Mouse (Mus musculus) myocyte (in vitro differentiated cells): ENCODE data around the gene Necab3.

Experiments used
- CEBPB ChIP-seq: IDR thresholded peaks from 2 replicates; pipeline ENCODE4 v1.6.1; 2011; ENCODE audit warnings: mild to moderate bottlenecking, moderate library complexity; ENCODE audit not compliant: poor library complexity, insufficient read depth, severe bottlenecking
- E2F4 ChIP-seq: IDR thresholded peaks from one replicate; pipeline ENCODE4 v1.6.1; 2011; ENCODE audit warnings: mild to moderate bottlenecking, control low read depth, moderate library complexity; ENCODE audit not compliant: insufficient read depth
- MAX ChIP-seq: IDR thresholded peaks from one replicate; pipeline ENCODE4 v1.6.1; 2011; ENCODE audit warnings: low read depth, mild to moderate bottlenecking, control low read depth
- MYOD1 ChIP-seq, 3 experiments: IDR thresholded peaks; one replicate each; pipeline ENCODE4 v1.6.1; 2011; ENCODE audit warnings: control low read depth in 2 of 3, low read depth in 2 of 3, mild to moderate bottlenecking in 2 of 3, moderate library complexity in 1 of 3; ENCODE audit not compliant: insufficient read length in 2 of 3, control insufficient read depth in 1 of 3
- MYOG ChIP-seq, 3 experiments: IDR thresholded peaks; one replicate each; pipeline ENCODE4 v1.6.1; 2011; ENCODE audit warnings: control low read depth in 2 of 3, low read depth in 2 of 3, mild to moderate bottlenecking in 2 of 3; ENCODE audit not compliant: insufficient read length in 2 of 3, control insufficient read depth in 1 of 3, insufficient read depth in 1 of 3
- POLR2A ChIP-seq: IDR thresholded peaks from one replicate; pipeline ENCODE4 v1.6.1; 2011; ENCODE audit warnings: low read depth, mild to moderate bottlenecking, control low read depth, moderate library complexity; ENCODE audit not compliant: insufficient read length
- POLR2AphosphoS2 ChIP-seq: IDR thresholded peaks from one replicate; pipeline ENCODE4 v1.6.1; 2011; ENCODE audit warnings: low read depth, control low read depth; ENCODE audit not compliant: insufficient read length
- REST ChIP-seq: IDR thresholded peaks from one replicate; pipeline ENCODE4 v1.6.1; 2011; ENCODE audit warnings: mild to moderate bottlenecking, control low read depth, moderate library complexity; ENCODE audit not compliant: insufficient read depth, insufficient read length
- SRF ChIP-seq: IDR thresholded peaks from one replicate; pipeline ENCODE4 v1.6.1; 2011; ENCODE audit warnings: low read depth; ENCODE audit not compliant: control insufficient read depth, insufficient read length
- TCF12 ChIP-seq: IDR thresholded peaks from one replicate; pipeline ENCODE4 v1.6.1; 2011; ENCODE audit warnings: mild to moderate bottlenecking, control low read depth; ENCODE audit not compliant: poor library complexity, insufficient read depth, severe bottlenecking
- TCF3 ChIP-seq: IDR thresholded peaks from one replicate; pipeline ENCODE4 v1.6.1; 2011; ENCODE audit warnings: low read depth, control low read depth; ENCODE audit not compliant: insufficient read length
- USF1 ChIP-seq: IDR thresholded peaks from one replicate; pipeline ENCODE4 v1.6.1; 2011; ENCODE audit warnings: low read depth, mild to moderate bottlenecking, control low read depth, moderate library complexity

GRCm38 (mm10) chr2:154570666-154571065, 12.0 kb upstream of the Necab3 start:
- no peak for TF ChIP-seq POLR2A
- no peak for TF ChIP-seq MAX
- no peak for TF ChIP-seq E2F4
- no peak for TF ChIP-seq SRF
- no peak for TF ChIP-seq USF1
- no peak for TF ChIP-seq TCF12
- TF ChIP-seq MYOG (IDR thresholded peaks at IDR 0.05; ENCODE audit: control insufficient read depth in 1 of 3, insufficient read depth in 1 of 3, insufficient read length in 2 of 3, low read depth in 2 of 3): no peak
- TF ChIP-seq CEBPB: no peak
- no peak for TF ChIP-seq POLR2AphosphoS2
- no peak for TF ChIP-seq MYOD1 (IDR thresholded peaks at IDR 0.05; ENCODE audit: control insufficient read depth in 1 of 3, insufficient read length in 2 of 3, low read depth in 2 of 3)
- no peak for TF ChIP-seq TCF3
- TF ChIP-seq REST: no peak
